Mouse (Mus musculus) effector memory CD4-positive, alpha-beta T cell, adult 5 months (primary cell): ENCODE data around the gene Mapk12. TPM values are rescaled to one million over a fixed set of nuclear protein-coding genes. Genes with fewer than 3 reads are reported as not detected.

Experiments
- polyA plus RNA-seq: library from polyadenylated mRNA; unstranded; fragments of 100-300 nt; shearing (Covaris generic); gene quantifications from one replicate; pipeline ENCODE4 v1.2.1, GENCODE M21; 2017

Gene Mapk12
- 6.1 TPM for polyA plus RNA-seq

GRCm38 (mm10) chr15:89140659-89141252, at the start of gene Mapk12:
Gene Mapk12 (minus strand): TSS chr15:89140703.

GRCm38 (mm10) chr15:89180571-89181229, 40.2 kb upstream of the Mapk12 start, which contains the start of gene Plxnb2:
Gene Plxnb2 (minus strand): TSS chr15:89180788.

GRCm38 (mm10) chr15:89149271-89150040, 9.0 kb upstream of the Mapk12 start, which contains the start of gene Mapk11:
Gene Mapk11 (minus strand): TSS chr15:89149628.

GRCm38 (mm10) chr15:89128382-89129350, 11.8 kb downstream of the Mapk12 start, which contains the start of gene Hdac10:
Gene Hdac10 (minus strand): TSS chr15:89128700.

GRCm38 (mm10) chr15:89122649-89123366, 17.7 kb downstream of the Mapk12 start, which contains the start of gene Tubgcp6:
Gene Tubgcp6 (minus strand): TSS chr15:89123112.

GRCm38 (mm10) chr15:89088607-89089247, 51.8 kb downstream of the Mapk12 start, which contains the start of gene Selenoo:
Gene Selenoo (plus strand): TSS chr15:89089084.

Other genes starting within 250 kb of the Mapk12 start
- gene Ttll8, start 186.3 kb downstream of the Mapk12 start, polyA plus RNA-seq, result not detected
- not detected for gene Mlc1, start 161.7 kb downstream of the Mapk12 start, polyA plus RNA-seq
- not detected for gene Mov10l1, start 157.8 kb downstream of the Mapk12 start, polyA plus RNA-seq
- not detected for gene Panx2, start 81.0 kb downstream of the Mapk12 start, polyA plus RNA-seq
- 55.0 TPM for gene Trabd, start 65.6 kb downstream of the Mapk12 start, polyA plus RNA-seq
- gene Selenoo, start 51.6 kb downstream of the Mapk12 start, polyA plus RNA-seq, result 26.0 TPM
- gene Tubgcp6, start 17.6 kb downstream of the Mapk12 start, polyA plus RNA-seq, result 21.5 TPM
- 33.4 TPM for gene Hdac10, start 12.0 kb downstream of the Mapk12 start, polyA plus RNA-seq
- 34.8 TPM for gene Mapk11, start 8.9 kb upstream of the Mapk12 start, polyA plus RNA-seq
- 0.76 TPM for gene Plxnb2, start 40.1 kb upstream of the Mapk12 start, polyA plus RNA-seq
- 42.0 TPM for gene Dennd6b, start 55.8 kb upstream of the Mapk12 start, polyA plus RNA-seq
- 14.2 TPM for gene Ppp6r2, start 70.8 kb upstream of the Mapk12 start, polyA plus RNA-seq
- gene Sbf1, start 174.6 kb upstream of the Mapk12 start, polyA plus RNA-seq, result 140 TPM
- gene Adm2, start 182.0 kb upstream of the Mapk12 start, polyA plus RNA-seq, result not detected
- not detected for gene Miox, start 193.7 kb upstream of the Mapk12 start, polyA plus RNA-seq
- 50.1 TPM for gene Lmf2, start 215.0 kb upstream of the Mapk12 start, polyA plus RNA-seq
- gene Ncaph2, start 215.0 kb upstream of the Mapk12 start, polyA plus RNA-seq, result 131 TPM
- 3.0 TPM for gene Sco2, start 233.1 kb upstream of the Mapk12 start, polyA plus RNA-seq
- 0.79 TPM for gene Tymp, start 236.3 kb upstream of the Mapk12 start, polyA plus RNA-seq
- not detected for gene Odf3b, start 238.6 kb upstream of the Mapk12 start, polyA plus RNA-seq
- gene Klhdc7b, start 244.2 kb upstream of the Mapk12 start, polyA plus RNA-seq, result not detected